In genomic region chr11:11879699-11880002, GRCm38 (mm10) we compare ENCODE assay signal across 11 mouse cellular contexts. TPM values are rescaled to one million over a fixed set of nuclear protein-coding genes. Genes with fewer than 3 reads are reported as not detected.
DNase-seq lines count a peak whose midpoint lies in the region; ATAC-seq and TF ChIP-seq lines count a peak whose summit lies in the region.
"Had no signal": no experiment of that assay in that cellular context is flagged by ENCODE, and none has a peak within 500 bp of the region (broad histone marks: within the 10 kb centered on the region; RNA-seq: fewer than 3 reads in every experiment).

No protein-coding gene starts in this region.

- DNase-seq in hindbrain, embryonic 10.5 days (ENCODE audit: low spot score), result no peak
- no peak for DNase-seq in thymus, adult 2 months
- no peak for DNase-seq in thymus, adult 18-20 months
- DNase-seq in limb, embryonic 11.5 days (ENCODE audit: low spot score), result no peak
- DNase-seq in layer of hippocampus, adult 2 months (ENCODE audit: low spot score in 2 of 2), result no peak
- no peak for DNase-seq in right cerebral cortex, postnatal 14 days
- DNase-seq: cerebellum, postnatal 14 days; lung, postnatal 10 days had no signal

- WGBS in hindbrain, embryonic 10.5 days, result 56% methylated on average over 4 of the region's 4 CpGs
- WGBS in hindbrain, embryonic 13.5 days, result 69% methylated on average over 4 of the region's 4 CpGs
- 89% methylated on average over 4 of the region's 4 CpGs for WGBS in thymus, adult 2 months
- 41% methylated on average over 4 of the region's 4 CpGs for WGBS in limb, embryonic 11.5 days

- H3K9ac ChIP-seq in hindbrain, embryonic 13.5 days, result no peak overlapping the region
- H3K9ac ChIP-seq in limb, embryonic 11.5 days (ENCODE audit: low read length), result no peak overlapping the region
- H3K9ac ChIP-seq: neural tube, embryonic 13.5 days had no signal

- no peak for TF ChIP-seq POLR2A in thymus, adult 2 months (IDR thresholded peaks at IDR 0.05; ENCODE audit: control insufficient read depth, extremely low read depth, insufficient read depth, low read length, poor library complexity)

- no peaks in the 10 kb centered on the region for H3K27me3 ChIP-seq in hindbrain, embryonic 10.5 days (ENCODE audit: insufficient read depth, poor library complexity, severe bottlenecking)
- 0 out of 2 replicates have a peak, but pooled peaks cover 3% of the 10 kb centered on the region for H3K27me3 ChIP-seq in hindbrain, embryonic 13.5 days
- no peaks in the 10 kb centered on the region for H3K27me3 ChIP-seq in thymus, adult 2 months (ENCODE audit: control insufficient read depth, insufficient read depth, low read length)
- H3K27me3 ChIP-seq in limb, embryonic 11.5 days (ENCODE audit: control insufficient read depth, insufficient read depth, low read length), result no peaks in the 10 kb centered on the region
- H3K27me3 ChIP-seq: neural tube, embryonic 13.5 days had no signal

- ATAC-seq in hindbrain, embryonic 13.5 days (ENCODE audit: low FRiP score), result no peak
- no peak for ATAC-seq in limb, embryonic 11.5 days (ENCODE audit: insufficient number of reproducible peaks, low FRiP score, low TSS enrichment, low read depth)

- H3K36me3 ChIP-seq in hindbrain, embryonic 10.5 days, result no peaks in the 10 kb centered on the region
- H3K36me3 ChIP-seq in hindbrain, embryonic 13.5 days, result no peaks in the 10 kb centered on the region
- H3K36me3 ChIP-seq in thymus, adult 2 months (ENCODE audit: control insufficient read depth, insufficient read depth, low read length), result no peaks in the 10 kb centered on the region
- H3K36me3 ChIP-seq in limb, embryonic 11.5 days (ENCODE audit: control insufficient read depth, insufficient read depth, low read length), result no peaks in the 10 kb centered on the region
- H3K36me3 ChIP-seq: neural tube, embryonic 13.5 days had no signal

- no peak overlapping the region for H3K4me3 ChIP-seq in hindbrain, embryonic 10.5 days
- no peak overlapping the region for H3K4me3 ChIP-seq in hindbrain, embryonic 13.5 days
- H3K4me3 ChIP-seq in thymus, adult 2 months (ENCODE audit: control insufficient read depth, insufficient read depth, low read length), result no peak overlapping the region
- H3K4me3 ChIP-seq in limb, embryonic 11.5 days (ENCODE audit: low read depth, low read length), result no peak overlapping the region
- H3K4me3 ChIP-seq in layer of hippocampus, adult 2 months, result no peak overlapping the region
- H3K4me3 ChIP-seq: neural tube, embryonic 13.5 days had no signal

- H3K9me3 ChIP-seq in hindbrain, embryonic 10.5 days, result no peaks in the 10 kb centered on the region
- no peaks in the 10 kb centered on the region for H3K9me3 ChIP-seq in hindbrain, embryonic 13.5 days
- no peaks in the 10 kb centered on the region for H3K9me3 ChIP-seq in limb, embryonic 11.5 days (ENCODE audit: control insufficient read depth, low read length)
- H3K9me3 ChIP-seq: neural tube, embryonic 13.5 days had no signal

- no peak for TF ChIP-seq CTCF in thymus, adult 2 months (IDR thresholded peaks at IDR 0.05; ENCODE audit: borderline replicate concordance, control insufficient read depth, extremely low read depth, insufficient read depth, low read length, poor library complexity)
- no peak for TF ChIP-seq CTCF in layer of hippocampus, adult 2 months (conservative IDR thresholded peaks at IDR 0.05)

- no peak overlapping the region for H3K4me2 ChIP-seq in hindbrain, embryonic 13.5 days
- H3K4me2 ChIP-seq in limb, embryonic 11.5 days (ENCODE audit: low read depth, severe bottlenecking), result no peak overlapping the region
- H3K4me2 ChIP-seq: hindbrain, embryonic 14.5 days; neural tube, embryonic 13.5 days had no signal

- peak overlapping the region; percentile 87 for H3K27ac ChIP-seq in hindbrain, embryonic 10.5 days
- H3K27ac ChIP-seq in hindbrain, embryonic 13.5 days, result no peak overlapping the region
- peak overlapping the region; percentile 69; the same call in 1 of the 2 replicates for H3K27ac ChIP-seq in thymus, adult 2 months (ENCODE audit: control insufficient read depth, insufficient read depth, low read length)
- peak overlapping the region; percentile 92 for H3K27ac ChIP-seq in limb, embryonic 11.5 days (replicated peaks; ENCODE audit: low read depth, low read length)
- no peak overlapping the region for H3K27ac ChIP-seq in layer of hippocampus, adult 2 months
- H3K27ac ChIP-seq: hindbrain, embryonic 14.5 days had no signal

- peaks cover 63% of the 10 kb centered on the region for H3K4me1 ChIP-seq in hindbrain, embryonic 10.5 days (replicated peaks)
- peaks cover 23% of the 10 kb centered on the region for H3K4me1 ChIP-seq in hindbrain, embryonic 13.5 days (replicated peaks)
- H3K4me1 ChIP-seq in thymus, adult 2 months (replicated peaks; ENCODE audit: control insufficient read depth, insufficient read depth, low read length), result peaks cover 18% of the 10 kb centered on the region
- H3K4me1 ChIP-seq in limb, embryonic 11.5 days (ENCODE audit: control insufficient read depth, insufficient read depth, low read length), result peaks cover 26% of the 10 kb centered on the region

RNA-seq across cellular contexts. Expression of gene Ddc, which starts 18.3 kb away (rescaled TPM):
- polyA plus RNA-seq in hindbrain, embryonic 10.5 days (2016; fragmentation: Nextera tagmentation; extraction: Ambion mirVana), result 10.2 TPM in 2 replicates
- 5.8 and 7.7 TPM in 2 replicates for polyA plus RNA-seq in hindbrain, embryonic 13.5 days (2015; fragmentation: Nextera tagmentation; extraction: Ambion mirVana)
- polyA plus RNA-seq in thymus, adult 2 months (2012; rRNA removed), result 0.78 and 1.0 TPM in 2 replicates
- polyA plus RNA-seq in limb, embryonic 11.5 days (2014; fragmentation: Nextera tagmentation; extraction: Ambion mirVana), result 9.2 and 10.2 TPM in 2 replicates
- 1 to 10 TPM; 8.1 to 8.9 TPM for total RNA-seq in layer of hippocampus, adult 2 months (2021)

Comparison
In these comparisons a context has a peak if more than half of its experiments do, and no peak if none do; other contexts are left out.
1. H3K27ac ChIP-seq: peak in hindbrain, embryonic 10.5 days (single experiment), thymus, adult 2 months (single experiment) and limb, embryonic 11.5 days (single experiment); none in hindbrain, embryonic 13.5 days (single experiment) and layer of hippocampus, adult 2 months (single experiment).